Mouse (Mus musculus) G1E (cell line): ENCODE measurements around the gene Defb41. TPM values are rescaled to one million over a fixed set of nuclear protein-coding genes. Genes with fewer than 3 reads are reported as not detected.
"Not testable (repeated sequence)": the region's sequence is repeated elsewhere in the genome, so short reads cannot be mapped to it uniquely, and the experiment has no call there.

Source experiments
- ATAC-seq: 2 replicates; pipeline ENCODE4 v1.8.0; 2016; ENCODE audit warnings: mild to moderate bottlenecking; ENCODE audit not compliant: insufficient number of reproducible peaks, poor library complexity, low FRiP score, severe bottlenecking; ENCODE audit errors: extremely low read depth
- DNase-seq: peaks from one replicate; pipeline ENCODE4 v3.0.0; 2012; ENCODE audit warnings: low spot score
- H3K27me3 ChIP-seq: 2 replicates; pipeline ENCODE4 v1.6.1; 2012; ENCODE audit warnings: mild to moderate bottlenecking, low read length, inconsistent platforms; ENCODE audit not compliant: insufficient read depth
- H3K36me3 ChIP-seq: replicated peaks from 2 replicates; pipeline ENCODE3; 2012; ENCODE audit warnings: mild to moderate bottlenecking, inconsistent platforms
- H3K4me1 ChIP-seq: 2 replicates; pipeline ENCODE4 v1.6.1; 2012; ENCODE audit warnings: low read depth, low read length, inconsistent platforms, mixed read lengths; ENCODE audit not compliant: insufficient read depth
- H3K4me3 ChIP-seq: 2 replicates; pipeline ENCODE4 v1.5.1; 2012; ENCODE audit warnings: low read depth, mild to moderate bottlenecking, inconsistent platforms, low read length, moderate library complexity, mixed read lengths
- H3K9me3 ChIP-seq: replicated peaks from 2 replicates; pipeline ENCODE4 v1.6.1; 2012; ENCODE audit warnings: inconsistent platforms
- CTCF ChIP-seq: IDR thresholded peaks from 2 replicates; pipeline ENCODE4 v1.5.1; 2012; ENCODE audit warnings: low read depth, low read length, inconsistent platforms, mixed read lengths
- GATA1 ChIP-seq: IDR thresholded peaks from 2 replicates; pipeline ENCODE4 v1.6.1; 2012; ENCODE audit warnings: borderline replicate concordance, low read length, inconsistent platforms, mixed read lengths
- GATA2 ChIP-seq: IDR thresholded peaks from 2 replicates; pipeline ENCODE4 v1.6.1; 2012; ENCODE audit warnings: low read depth, low read length, inconsistent platforms, borderline replicate concordance
- POLR2AphosphoS5 ChIP-seq: IDR thresholded peaks from 2 replicates; pipeline ENCODE4 v1.6.1; 2012; ENCODE audit warnings: low read depth, low read length, inconsistent platforms; ENCODE audit not compliant: insufficient replicate concordance
- TAL1 ChIP-seq: conservative IDR thresholded peaks from 2 replicates; pipeline ENCODE4 v1.6.1; 2012; ENCODE audit warnings: low read depth, low read length, inconsistent platforms, mixed read lengths
- polyA plus RNA-seq: library from polyadenylated mRNA; stranded (reverse); fragments of >175 nt; gene quantifications from 2 replicates; pipeline ENCODE4 v1.2.3, GENCODE M21; 2012
- total RNA-seq, 2 experiments: library from RNA; stranded (forward) in 1 of 2; stranded (reverse) in 1 of 2; fragments of 200-1000 nt in 1 of 2; fragments of >200 nt in 1 of 2; fragmentation: Nextera tagmentation in 1 of 2; gene quantifications; 2 replicates each; pipeline ENCODE4 v1.2.3; 2014 to 2017

The Defb41 gene
- total and polyA plus RNA-seq, 3 experiments: not detected

GRCm38 (mm10) chr1:18271095-18271494 lies 6.2 kb upstream of the Defb41 start:
- Histone ChIP-seq H3K36me3 (no peaks in the 10 kb centered on the region), H3K27me3 (no peaks in the 10 kb centered on the region), H3K9me3 (no peaks in the 10 kb centered on the region), H3K4me3 (no peak overlapping the region), H3K4me1 (no peaks in the 10 kb centered on the region)
- TF ChIP-seq CTCF (no peak), GATA2 (no peak), GATA1 (no peak), TAL1 (no peak), POLR2AphosphoS5 (no peak)
- DNase-seq: no peak
- no peak for ATAC-seq

GRCm38 (mm10) chr1:18268845-18269244 lies 3.9 kb upstream of the Defb41 start:
- H3K4me3 ChIP-seq: no peak overlapping the region
- no peak for ATAC-seq
- no peaks in the 10 kb centered on the region for H3K36me3 ChIP-seq
- no peak for TF ChIP-seq POLR2AphosphoS5
- no peak for TF ChIP-seq GATA1
- no peak for TF ChIP-seq TAL1
- TF ChIP-seq CTCF: no peak
- TF ChIP-seq GATA2: no peak
- H3K27me3 ChIP-seq: no peaks in the 10 kb centered on the region
- no peak for DNase-seq
- H3K4me1 ChIP-seq: no peaks in the 10 kb centered on the region
- H3K9me3 ChIP-seq: no peaks in the 10 kb centered on the region

DNA sequence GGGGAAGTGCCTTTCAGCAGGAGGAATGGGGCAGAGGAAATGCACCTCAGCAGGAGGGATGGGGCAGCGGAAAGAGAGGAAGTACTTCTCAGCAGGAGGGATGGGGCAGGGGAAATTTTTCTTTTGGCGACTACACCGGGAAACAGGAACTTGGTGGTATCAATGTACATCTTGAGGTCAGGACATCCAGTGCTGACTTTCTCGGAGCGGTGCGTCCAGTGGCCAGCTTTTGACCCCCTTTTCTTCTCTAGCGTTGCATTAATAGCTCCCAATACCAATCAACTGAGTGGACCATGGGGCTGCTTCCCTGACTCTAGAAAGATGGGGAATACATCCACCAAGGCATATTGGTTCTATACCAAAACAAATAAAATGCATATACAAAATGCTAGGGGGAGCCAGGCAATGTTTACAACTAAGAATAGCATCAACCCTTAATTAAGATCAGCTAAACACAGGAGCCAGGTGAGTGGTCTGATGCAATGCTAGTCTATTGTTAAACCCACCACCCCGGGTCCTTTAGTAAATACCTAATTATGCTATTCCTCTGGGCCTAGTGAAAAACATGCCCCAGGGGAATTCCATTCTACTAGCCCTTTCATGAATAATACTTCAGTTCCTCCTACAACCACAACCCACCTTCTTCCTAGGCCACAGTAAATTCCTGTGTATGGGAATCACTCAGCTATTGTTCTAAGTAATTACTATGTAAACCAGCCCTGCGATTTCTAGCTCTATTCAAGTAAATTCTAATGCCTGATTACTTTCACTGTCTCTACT lies 18.9 kb downstream of the Defb41 start:
- not testable (repeated sequence) for DNase-seq, H3K36me3 ChIP-seq, H3K9me3 ChIP-seq, H3K27me3 ChIP-seq, H3K4me3 ChIP-seq, ATAC-seq, H3K4me1 ChIP-seq

DNA sequence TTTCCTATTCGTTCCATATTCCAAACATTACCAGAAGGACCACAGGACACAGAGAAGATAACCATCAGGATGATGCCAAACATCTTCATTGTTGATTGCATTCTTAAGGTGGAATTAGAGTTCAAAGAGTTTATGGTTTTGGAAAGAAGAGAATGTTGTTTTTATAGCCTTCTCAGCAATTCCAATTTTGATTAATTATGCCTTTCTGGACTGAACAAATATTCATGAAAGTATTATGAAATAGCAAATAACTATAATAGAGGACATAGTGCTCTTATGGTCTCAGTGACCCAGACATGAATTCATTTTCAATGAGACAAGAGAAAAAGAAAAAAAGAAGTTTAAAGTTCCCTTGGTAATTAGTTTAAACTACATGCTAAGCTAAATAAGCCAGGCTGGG lies 27.6 kb downstream of the Defb41 start, which contains the start of gene Defb18:
Gene Defb18 (minus strand): TSS at position 101 of the 400 bp plus-strand sequence.
- no peaks in the 10 kb centered on the region for H3K36me3 ChIP-seq
- ATAC-seq (no peak), DNase-seq (no peak)
- H3K27me3 ChIP-seq: no peaks in the 10 kb centered on the region
- TF ChIP-seq TAL1: no peak
- TF ChIP-seq CTCF: no peak
- no peak for TF ChIP-seq GATA2
- TF ChIP-seq POLR2AphosphoS5: no peak
- TF ChIP-seq GATA1: no peak
- H3K4me1 ChIP-seq: no peaks in the 10 kb centered on the region
- no peaks in the 10 kb centered on the region for H3K9me3 ChIP-seq
- H3K4me3 ChIP-seq: no peak within 1 kb of the TSS

DNA sequence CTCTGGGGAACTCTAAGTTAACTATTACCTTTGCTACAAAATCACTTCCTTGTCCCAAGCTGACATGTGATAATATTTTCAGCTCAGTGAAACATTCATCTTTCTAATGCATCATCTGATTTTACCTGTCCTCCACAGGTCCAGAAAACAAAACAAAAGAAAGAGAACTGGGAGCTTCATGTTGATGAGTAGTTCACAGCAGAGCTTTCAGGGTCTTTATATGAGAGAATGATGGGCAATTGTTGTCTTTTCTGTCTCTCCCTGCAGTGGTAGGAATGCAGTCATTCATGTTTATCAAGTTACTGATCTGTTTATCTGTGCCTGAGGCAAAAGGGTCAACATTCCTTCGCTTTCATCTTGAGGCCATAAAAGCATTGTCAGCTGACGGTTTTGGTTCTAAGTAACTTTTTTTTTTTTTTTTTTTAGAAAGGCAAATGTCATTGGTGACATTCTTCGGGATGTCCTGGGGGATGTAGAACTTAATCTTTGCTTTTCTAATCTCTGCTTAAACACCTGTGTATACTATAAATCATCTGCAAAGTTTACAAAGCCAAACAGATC lies 41.5 kb downstream of the Defb41 start:
- TF ChIP-seq CTCF (no peak), GATA2 (no peak), POLR2AphosphoS5 (no peak), GATA1 (no peak), TAL1 (no peak)
- Histone ChIP-seq H3K4me1 (no peaks in the 10 kb centered on the region), H3K36me3 (no peaks in the 10 kb centered on the region), H3K4me3 (no peak overlapping the region), H3K9me3 (no peaks in the 10 kb centered on the region), H3K27me3 (no peaks in the 10 kb centered on the region)
- DNase-seq (no peak), ATAC-seq (no peak)

Other genes with a start within 250 kb of the Defb41 start
- not detected in 2 replicates for gene Crisp4, start 119.2 kb downstream of the Defb41 start, total RNA-seq (2014; fragmentation: Nextera tagmentation)
- gene Crisp4, start 119.2 kb downstream of the Defb41 start, total RNA-seq (2017): 0.44 TPM in 1 of 2 replicates, not detected in the other
- not detected in 2 replicates for gene Crisp4, start 119.2 kb downstream of the Defb41 start, polyA plus RNA-seq
- gene Defb18, start 27.7 kb downstream of the Defb41 start, total RNA-seq (2014; fragmentation: Nextera tagmentation): not detected in 2 replicates
- not detected in 2 replicates for gene Defb18, start 27.7 kb downstream of the Defb41 start, total RNA-seq (2017)
- not detected in 2 replicates for gene Defb18, start 27.7 kb downstream of the Defb41 start, polyA plus RNA-seq